Mouse (Mus musculus) liver (tissue): Measurements from ENCODE around the gene Diablo.

ENCODE experiments used
- DNase-seq: peaks from one replicate; pipeline ENCODE4 v3.0.0-alpha.2; 2020; ENCODE audit warnings: mixed read lengths

Diablo gene

GRCm38 (mm10) chr5:123499717-123500116 lies 24.3 kb downstream of the Diablo start:
- DNase-seq = no peak

- DNase-seq = no peak
Observed at GRCm38 (mm10) chr5:123489935-123490334, 34.0 kb downstream of the Diablo start.

DNA sequence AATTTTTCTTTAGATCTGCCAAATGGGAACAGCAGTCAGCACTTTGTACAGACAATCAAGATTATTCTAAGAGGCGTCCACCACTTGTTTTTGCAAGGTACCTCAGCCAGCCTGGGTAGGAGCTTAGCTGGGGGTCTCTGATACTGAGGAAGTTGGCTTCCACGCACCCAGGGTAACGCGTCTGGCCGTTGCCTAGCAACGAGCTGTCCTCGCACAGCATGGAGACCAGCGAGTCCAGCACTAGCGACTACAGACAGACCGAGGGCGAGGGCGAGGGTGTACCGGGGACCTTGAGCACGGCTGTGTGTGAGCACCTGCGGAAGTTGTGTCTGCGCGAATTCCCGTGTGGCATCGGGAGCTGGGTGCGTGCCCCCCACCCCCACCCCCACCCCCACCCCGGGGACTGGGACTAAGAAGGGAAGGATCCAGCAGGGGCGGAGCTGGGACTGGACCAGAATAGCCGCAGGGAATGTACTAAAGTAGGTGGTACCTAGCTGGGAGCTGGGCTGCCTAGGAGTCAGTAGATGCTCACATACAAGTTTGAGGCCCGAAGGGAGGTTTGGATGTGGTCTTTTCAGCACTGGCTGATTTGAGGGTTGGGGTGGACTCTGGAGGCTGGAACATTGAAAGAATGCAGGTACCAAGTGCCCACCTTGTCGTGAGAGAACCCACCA lies 34.7 kb downstream of the Diablo start, which contains the start of the genes Lrrc43 and Il31:
Gene Lrrc43 (plus strand): TSS at position 194 of the 674 bp plus-strand sequence.
Gene Il31 (minus strand): TSS at position 378 of the 674 bp plus-strand sequence.
- DNase-seq = no peak

DNA sequence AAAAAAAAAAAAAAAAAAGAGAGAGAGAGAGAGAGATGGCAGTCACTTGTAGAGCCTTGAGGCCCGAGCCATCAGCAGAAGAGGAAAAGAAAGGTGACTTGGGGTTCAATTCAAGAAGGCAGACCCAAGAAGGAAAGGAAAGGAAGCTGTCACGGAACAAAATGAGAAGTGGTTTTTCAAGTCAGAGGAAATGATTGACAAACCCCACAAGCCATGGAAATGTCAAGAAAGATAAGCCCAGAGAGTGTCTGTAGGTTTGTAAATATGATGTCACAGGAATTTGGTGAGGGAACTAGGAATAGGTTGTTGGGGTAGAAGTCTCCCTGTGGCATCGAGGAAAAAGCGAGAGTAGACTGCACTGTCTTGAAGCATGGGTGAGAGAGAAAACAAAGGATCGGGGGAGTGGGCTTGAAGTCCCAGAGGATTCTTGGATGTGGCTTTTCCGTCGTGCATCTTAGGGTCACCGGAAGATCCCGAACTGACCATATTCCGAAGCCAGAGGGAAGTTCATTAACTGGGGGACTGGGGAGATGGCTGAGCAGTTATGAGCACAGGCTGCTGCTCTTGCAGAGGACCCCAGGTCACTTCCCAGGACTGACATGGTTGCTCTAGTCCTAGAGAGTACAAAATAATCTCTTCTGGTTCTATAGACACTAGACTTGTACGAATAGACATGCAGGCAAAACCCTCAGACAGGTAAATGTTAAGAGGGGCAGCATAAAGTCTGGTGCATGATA lies 36.1 kb downstream of the Diablo start:
- no peak for DNase-seq

DNA sequence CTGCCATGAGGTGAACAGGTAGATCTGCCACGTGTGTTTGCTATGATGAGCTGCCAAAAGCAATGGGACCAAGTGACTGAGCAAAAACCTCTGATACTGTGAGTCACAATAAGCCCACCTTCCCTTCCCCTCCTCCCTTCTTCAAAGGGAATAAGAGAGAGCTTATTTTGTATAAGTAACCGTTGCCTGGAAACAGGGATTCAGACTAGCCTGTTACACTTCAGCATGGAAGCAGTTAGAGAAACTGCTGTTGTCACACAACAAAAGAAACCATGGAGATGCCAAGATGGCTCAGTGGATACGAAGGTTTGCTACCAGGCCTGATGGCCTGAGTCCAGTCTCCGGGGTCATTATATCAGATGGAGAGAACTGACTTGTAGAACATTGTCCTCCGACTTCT lies 50.2 kb downstream of the Diablo start:
- no peak for DNase-seq

GRCm38 (mm10) chr5:123470784-123471400 lies 53.1 kb downstream of the Diablo start:
- DNase-seq = peak; percentile 8

DNA sequence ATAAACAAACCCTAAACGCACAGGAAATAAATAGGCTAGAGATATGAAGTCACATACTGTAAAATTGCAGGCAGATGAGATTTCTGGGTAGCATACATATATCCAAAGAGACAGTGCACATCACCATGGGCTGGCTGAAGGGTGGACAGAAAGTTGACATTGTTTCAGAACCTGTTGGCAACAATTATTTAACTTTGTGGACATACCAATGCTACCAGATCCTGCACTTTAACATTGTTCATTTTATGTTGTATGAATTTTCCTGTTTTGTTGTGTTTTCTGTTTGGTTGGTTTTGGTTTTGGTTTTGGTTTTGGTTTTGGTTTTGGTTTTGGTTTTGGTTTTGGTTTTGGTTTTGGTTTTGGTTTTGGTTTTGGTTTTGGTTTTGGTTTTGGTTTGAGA lies 59.3 kb downstream of the Diablo start:
- no peak for DNase-seq

DNA sequence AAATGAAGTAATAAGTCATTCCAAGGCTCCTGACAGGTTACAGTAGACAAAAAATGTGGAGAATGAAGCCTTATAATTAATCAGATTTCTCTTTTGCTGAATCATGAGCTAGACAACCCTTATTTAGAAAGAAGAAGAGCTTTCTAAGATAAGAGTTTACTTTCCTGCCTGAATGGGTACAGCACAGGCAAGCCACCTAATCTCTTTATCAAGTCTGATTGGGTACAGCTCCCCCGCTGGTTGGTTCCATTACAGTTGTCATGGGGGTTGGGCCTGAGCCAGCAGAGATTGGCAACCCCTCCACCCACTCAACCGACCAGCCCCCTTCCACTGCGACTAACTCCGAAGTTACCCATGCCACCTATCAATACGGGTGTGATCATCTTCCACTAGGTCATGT lies 62.6 kb downstream of the Diablo start:
- no peak for DNase-seq
